Mouse (Mus musculus): ENCODE data around the gene Abcc3. TPM values are rescaled to one million over a fixed set of nuclear protein-coding genes. Genes with fewer than 3 reads are reported as not detected.

Gene Abcc3
- polyA plus RNA-seq, 1 experiment = 7.4 TPM

DNA sequence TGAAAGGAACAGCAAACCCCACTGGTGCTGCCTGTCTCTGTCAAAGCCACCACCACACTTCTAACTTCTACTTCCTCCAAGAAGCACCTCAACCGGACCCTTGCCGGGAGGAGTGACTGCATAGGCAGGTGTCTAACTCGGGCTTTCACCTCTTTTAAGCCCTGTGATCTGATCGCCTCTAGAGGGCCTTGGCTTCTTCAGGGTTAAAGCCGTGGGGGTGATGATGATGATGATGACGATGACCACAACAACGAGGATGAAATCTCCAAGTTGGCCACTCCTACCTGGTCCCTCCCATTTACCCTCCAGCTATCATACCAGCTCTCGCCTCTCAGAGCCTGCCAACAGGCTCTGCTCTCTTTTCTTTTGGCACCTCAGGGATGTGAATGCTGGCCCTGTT lies 13.1 kb downstream of the Abcc3 start:
- WGBS = 29% methylated on average over 8 of the region's 8 CpGs
- no peaks in the 10 kb centered on the region; the same call in 1 of the 2 replicates for H3K4me1 ChIP-seq (ENCODE audit: control insufficient read depth, insufficient read depth, low read length)
- TF ChIP-seq POLR2A (IDR thresholded peaks at IDR 0.05; ENCODE audit: borderline replicate concordance, control insufficient read depth, low read depth, low read length) (no peak), CTCF (IDR thresholded peaks at IDR 0.05; ENCODE audit: control insufficient read depth, insufficient read depth, low read length) (no peak)
- no peak overlapping the region for H3K27ac ChIP-seq (ENCODE audit: control insufficient read depth, insufficient read depth, low read depth, low read length, poor library complexity)
- no peak overlapping the region for H3K4me3 ChIP-seq (replicated peaks; ENCODE audit: control insufficient read depth, low read depth, low read length)

DNA sequence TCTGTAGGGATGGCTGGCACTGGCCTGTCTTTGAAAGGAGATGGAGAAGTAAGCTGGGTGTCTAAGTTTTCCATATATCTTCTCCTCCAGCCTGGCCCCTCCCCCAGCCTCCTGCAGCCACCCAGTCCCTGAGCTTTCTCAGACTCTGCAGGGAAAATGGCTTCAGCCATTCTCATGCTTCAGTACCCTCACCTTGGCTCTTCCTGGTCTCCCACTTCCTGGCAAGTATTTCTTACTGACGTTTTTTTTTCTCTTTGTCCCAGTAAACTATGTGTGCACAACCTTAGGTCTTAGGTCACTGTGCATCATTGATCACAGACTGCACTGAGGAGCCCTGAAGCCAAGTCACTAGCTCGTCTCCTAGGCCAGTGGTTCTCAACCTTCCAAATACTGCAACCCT lies 13.7 kb downstream of the Abcc3 start:
- TF ChIP-seq CTCF (IDR thresholded peaks at IDR 0.05; ENCODE audit: control insufficient read depth, insufficient read depth, low read length) (no peak), POLR2A (IDR thresholded peaks at IDR 0.05; ENCODE audit: borderline replicate concordance, control insufficient read depth, low read depth, low read length) (no peak)
- H3K27ac ChIP-seq (ENCODE audit: control insufficient read depth, insufficient read depth, low read depth, low read length, poor library complexity) = no peak overlapping the region
- 41% methylated on average over 2 of the region's 2 CpGs for WGBS
- no peak overlapping the region for H3K4me3 ChIP-seq (replicated peaks; ENCODE audit: control insufficient read depth, low read depth, low read length)
- H3K4me1 ChIP-seq (ENCODE audit: control insufficient read depth, insufficient read depth, low read length) = no peaks in the 10 kb centered on the region; the same call in 1 of the 2 replicates

DNA sequence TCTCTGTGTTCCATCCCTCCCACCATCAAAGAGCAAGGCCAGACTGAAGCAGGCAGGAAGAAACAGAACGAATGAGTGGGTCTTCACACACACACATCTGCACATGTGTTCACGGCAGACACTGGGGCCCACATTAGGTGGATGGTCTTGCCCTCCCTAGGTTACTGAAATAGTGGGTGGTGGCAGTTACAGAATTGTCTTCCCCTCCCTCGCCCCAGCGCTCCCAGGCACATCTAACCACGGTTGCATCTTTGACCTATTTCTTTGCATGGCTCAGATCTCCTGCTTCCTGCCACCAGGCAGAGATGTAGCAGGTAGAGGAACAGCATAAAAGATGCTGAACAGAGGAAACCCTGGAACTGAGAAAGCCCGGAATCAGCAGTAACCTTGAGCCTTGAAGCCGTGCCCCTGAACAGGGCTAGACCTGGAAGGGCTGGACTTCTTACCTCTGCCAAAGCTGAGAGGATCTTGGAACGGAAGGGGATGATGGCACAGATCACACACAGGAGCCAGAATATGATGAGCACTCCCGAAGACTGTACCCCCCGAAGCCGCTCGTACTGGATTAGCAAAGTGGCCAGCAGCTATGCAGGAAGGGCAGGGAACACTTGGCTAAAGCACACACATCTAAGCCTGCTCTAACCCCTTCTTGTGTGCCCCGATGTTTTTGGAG lies 18.4 kb downstream of the Abcc3 start:
- no peak overlapping the region for H3K27ac ChIP-seq (ENCODE audit: control insufficient read depth, insufficient read depth, low read depth, low read length, poor library complexity)
- 76% methylated on average over 13 of the region's 13 CpGs for WGBS

DNA sequence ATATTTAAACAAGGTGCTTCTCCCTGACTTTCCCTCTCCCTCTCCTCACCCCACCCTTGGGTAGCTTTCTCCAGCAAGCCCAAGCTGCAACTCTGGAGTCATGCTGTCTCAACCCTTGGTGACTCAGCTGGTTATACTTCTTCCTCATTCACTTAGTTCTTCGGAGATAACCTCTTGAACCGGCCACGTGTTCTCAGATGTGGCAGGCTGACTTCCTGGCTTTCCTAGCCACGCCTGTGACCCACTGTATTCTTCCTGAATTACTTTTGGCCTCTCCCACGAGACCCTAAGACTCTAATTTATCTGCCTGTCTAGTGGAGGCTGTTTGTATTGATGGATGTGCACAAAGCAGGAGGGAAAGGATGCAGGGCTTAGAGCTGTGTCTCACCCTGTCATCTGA lies 22.0 kb downstream of the Abcc3 start:
- H3K27ac ChIP-seq (ENCODE audit: control insufficient read depth, insufficient read depth, low read depth, low read length, poor library complexity) = peak overlapping the region; percentile 69
- TF ChIP-seq CTCF (IDR thresholded peaks at IDR 0.05; ENCODE audit: control insufficient read depth, insufficient read depth, low read length) = no peak
- no peak for TF ChIP-seq POLR2A (IDR thresholded peaks at IDR 0.05; ENCODE audit: borderline replicate concordance, control insufficient read depth, low read depth, low read length)
- WGBS = 3% methylated on average over 5 of the region's 5 CpGs
- no peak overlapping the region for H3K4me3 ChIP-seq (replicated peaks; ENCODE audit: control insufficient read depth, low read depth, low read length)
- peaks cover 12% of the 10 kb centered on the region for H3K4me1 ChIP-seq (ENCODE audit: control insufficient read depth, insufficient read depth, low read length)

More for the DNA sequence above, 18.4 kb downstream of the Abcc3 start:
- H3K4me1 ChIP-seq (ENCODE audit: control insufficient read depth, insufficient read depth, low read length) = peaks cover 12% of the 10 kb centered on the region
- H3K4me3 ChIP-seq (replicated peaks; ENCODE audit: control insufficient read depth, low read depth, low read length) = no peak overlapping the region
- TF ChIP-seq POLR2A (IDR thresholded peaks at IDR 0.05; ENCODE audit: borderline replicate concordance, control insufficient read depth, low read depth, low read length) (no peak), CTCF (IDR thresholded peaks at IDR 0.05; ENCODE audit: control insufficient read depth, insufficient read depth, low read length) (no peak)

DNA sequence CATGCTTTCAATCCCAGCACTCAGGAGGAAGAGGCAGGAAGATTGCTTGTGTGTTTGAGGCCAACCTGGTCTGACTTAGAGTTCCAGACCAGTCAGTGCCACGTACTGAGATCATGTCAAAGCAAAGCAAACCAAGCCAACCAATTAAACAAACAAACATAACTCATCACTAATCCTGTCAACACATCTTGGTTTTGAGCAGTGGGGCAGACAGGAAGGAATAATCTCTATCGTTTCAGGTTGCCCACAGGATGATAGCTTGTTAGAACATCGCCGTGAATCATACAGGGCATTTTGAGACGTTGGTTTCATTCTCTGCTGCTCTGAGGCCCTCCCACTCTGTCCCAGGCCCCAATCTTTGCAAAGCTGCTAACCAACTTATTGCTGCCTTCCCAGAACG lies 22.8 kb downstream of the Abcc3 start:
- H3K27ac ChIP-seq (ENCODE audit: control insufficient read depth, insufficient read depth, low read depth, low read length, poor library complexity) = peak overlapping the region; percentile 69; the same call in 1 of the 2 replicates
- H3K4me3 ChIP-seq (replicated peaks; ENCODE audit: control insufficient read depth, low read depth, low read length) = no peak overlapping the region
- 42% methylated on average over 6 of the region's 6 CpGs for WGBS
- no peak for TF ChIP-seq POLR2A (IDR thresholded peaks at IDR 0.05; ENCODE audit: borderline replicate concordance, control insufficient read depth, low read depth, low read length)
- no peak for TF ChIP-seq CTCF (IDR thresholded peaks at IDR 0.05; ENCODE audit: control insufficient read depth, insufficient read depth, low read length)
- peaks cover 12% of the 10 kb centered on the region for H3K4me1 ChIP-seq (ENCODE audit: control insufficient read depth, insufficient read depth, low read length)

DNA sequence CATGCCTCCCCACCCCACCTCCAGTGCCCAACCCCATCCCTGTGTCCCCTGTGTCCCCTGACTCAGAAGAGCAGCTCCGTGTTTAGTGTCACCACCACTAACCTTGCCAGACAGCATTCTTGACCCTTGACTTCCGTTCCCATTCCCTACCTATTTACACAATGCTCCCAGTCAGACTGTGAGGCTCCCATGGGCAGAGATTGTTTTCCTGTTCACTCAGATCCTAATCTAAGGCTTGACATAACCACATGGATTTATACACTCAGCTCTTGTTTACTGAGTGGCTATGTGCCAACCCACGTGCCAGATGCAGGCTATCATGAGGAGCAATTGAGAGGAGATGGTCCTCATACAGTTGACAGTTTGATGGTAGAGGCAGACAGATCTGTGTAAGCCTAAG lies 27.5 kb downstream of the Abcc3 start:
- TF ChIP-seq CTCF (IDR thresholded peaks at IDR 0.05; ENCODE audit: control insufficient read depth, insufficient read depth, low read length) (no peak), POLR2A (IDR thresholded peaks at IDR 0.05; ENCODE audit: borderline replicate concordance, control insufficient read depth, low read depth, low read length) (no peak)
- 79% methylated on average over 3 of the region's 3 CpGs for WGBS
- H3K4me1 ChIP-seq (ENCODE audit: control insufficient read depth, insufficient read depth, low read length) = peaks cover 6% of the 10 kb centered on the region
- no peak overlapping the region for H3K27ac ChIP-seq (ENCODE audit: control insufficient read depth, insufficient read depth, low read depth, low read length, poor library complexity)
- H3K4me3 ChIP-seq (replicated peaks; ENCODE audit: control insufficient read depth, low read depth, low read length) = no peak overlapping the region

DNA sequence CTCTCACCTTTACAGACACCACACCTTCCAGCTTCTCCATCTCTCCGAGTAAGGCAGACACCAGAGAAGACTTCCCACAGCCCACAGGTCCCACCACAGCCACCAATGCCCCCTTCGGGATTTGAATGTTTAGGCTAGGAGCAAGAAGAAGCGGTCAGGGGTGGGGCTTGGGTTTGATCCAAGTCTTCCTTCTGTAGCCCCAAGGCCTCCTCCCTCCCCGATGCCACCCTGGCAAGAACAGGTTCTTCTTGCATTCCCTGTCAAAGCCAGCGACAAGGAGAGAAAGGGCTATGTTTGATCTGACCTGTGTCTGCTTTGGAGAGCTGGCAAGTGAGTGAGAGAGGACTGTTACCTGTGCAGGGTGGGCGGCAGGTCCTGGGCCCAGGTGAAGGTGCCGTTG lies 29.1 kb downstream of the Abcc3 start:
- no peak for TF ChIP-seq POLR2A (IDR thresholded peaks at IDR 0.05; ENCODE audit: borderline replicate concordance, control insufficient read depth, low read depth, low read length)
- no peak for TF ChIP-seq CTCF (IDR thresholded peaks at IDR 0.05; ENCODE audit: control insufficient read depth, insufficient read depth, low read length)
- WGBS = 71% methylated on average over 7 of the region's 7 CpGs
- H3K27ac ChIP-seq (ENCODE audit: control insufficient read depth, insufficient read depth, low read depth, low read length, poor library complexity) = no peak overlapping the region
- H3K4me3 ChIP-seq (replicated peaks; ENCODE audit: control insufficient read depth, low read depth, low read length) = no peak overlapping the region
- no peaks in the 10 kb centered on the region for H3K4me1 ChIP-seq (ENCODE audit: control insufficient read depth, insufficient read depth, low read length)

DNA sequence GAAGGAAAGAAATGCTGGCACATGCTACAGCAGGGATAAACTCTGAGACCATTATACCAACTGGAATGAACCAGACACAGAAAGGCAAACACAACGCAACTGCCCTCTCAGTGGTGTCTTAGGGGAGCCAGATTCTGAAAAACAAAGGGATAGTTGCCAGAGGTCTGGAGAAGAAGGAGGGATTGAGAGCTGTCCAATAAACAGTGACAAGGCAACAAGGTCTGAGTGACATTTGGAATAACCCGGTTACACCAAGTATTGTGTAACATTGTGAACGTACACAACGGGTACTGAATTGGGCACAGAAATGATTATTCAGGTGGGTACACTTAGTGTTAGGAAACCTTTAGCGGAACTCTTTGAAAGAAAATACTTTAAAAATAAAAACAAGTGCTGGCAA lies 30.7 kb downstream of the Abcc3 start:
- WGBS = 74% methylated on average over 5 of the region's 5 CpGs
- no peak for TF ChIP-seq CTCF (IDR thresholded peaks at IDR 0.05; ENCODE audit: control insufficient read depth, insufficient read depth, low read length)
- no peak for TF ChIP-seq POLR2A (IDR thresholded peaks at IDR 0.05; ENCODE audit: borderline replicate concordance, control insufficient read depth, low read depth, low read length)
- no peak overlapping the region for H3K27ac ChIP-seq (ENCODE audit: control insufficient read depth, insufficient read depth, low read depth, low read length, poor library complexity)

More for the DNA sequence above, 30.7 kb downstream of the Abcc3 start:
- Histone ChIP-seq H3K4me3 (replicated peaks; ENCODE audit: control insufficient read depth, low read depth, low read length) (no peak overlapping the region), H3K4me1 (ENCODE audit: control insufficient read depth, insufficient read depth, low read length) (no peaks in the 10 kb centered on the region)

Data from bone marrow, adult 2 months (tissue).